Mouse (Mus musculus) kidney, adult 2 months (tissue): ENCODE measurements at regions not wholly inside any gene's neighbourhood (a gene's known extent, or its start where the extent isn't known, plus 50 kb on each side); places are given as distances from the start of the nearest gene placed in this dataset.

Source experiments
- DNase-seq: peaks from one replicate; pipeline ENCODE4 v3.0.0; 2021
- H3K27ac ChIP-seq: fragments of 200-500 bp; 2 replicates; pipeline ENCODE4 v1.5.1; 2012; ENCODE audit warnings: low read depth, low read length, control low read depth, inconsistent platforms; ENCODE audit not compliant: insufficient read depth
- H3K27me3 ChIP-seq: fragments of 200-500 bp; replicated peaks from 2 replicates; pipeline ENCODE4 v1.6.1; 2012; ENCODE audit warnings: mild to moderate bottlenecking, moderate library complexity, low read length, inconsistent platforms; ENCODE audit not compliant: control insufficient read depth, insufficient read depth
- H3K36me3 ChIP-seq: fragments of 200-500 bp; 2 replicates; pipeline ENCODE4 v1.6.1; 2012; ENCODE audit warnings: mild to moderate bottlenecking, moderate library complexity, low read length, inconsistent platforms; ENCODE audit not compliant: control insufficient read depth, insufficient read depth
- H3K4me1 ChIP-seq: fragments of 200-500 bp; 2 replicates; pipeline ENCODE4 v1.6.1; 2011; ENCODE audit warnings: low read length; ENCODE audit not compliant: control insufficient read depth, insufficient read depth
- H3K4me3 ChIP-seq: fragments of 200-500 bp; 2 replicates; pipeline ENCODE4 v1.5.1; 2011; ENCODE audit warnings: mild to moderate bottlenecking, low read depth, low read length, control low read depth; ENCODE audit not compliant: insufficient read depth
- CTCF ChIP-seq: fragments of 200-500 bp; conservative IDR thresholded peaks from 2 replicates; pipeline ENCODE4 v1.5.1; 2011; ENCODE audit warnings: low read depth, mild to moderate bottlenecking, control low read depth, low read length, moderate library complexity, mixed read lengths; ENCODE audit not compliant: insufficient read depth, insufficient read length
- POLR2A ChIP-seq: fragments of 200-500 bp; IDR thresholded peaks from one replicate; pipeline ENCODE4 v1.6.1; 2011; ENCODE audit warnings: low read depth, low read length, control low read depth
- WGBS: fragments of 180-500 bp; shearing (Covaris S2); methylation state at CpG from one replicate; pipeline ENCODE4 v1.1.7; 2018; 5-methylcytosine and 5-hydroxymethylcytosine counted together

- TF ChIP-seq POLR2A (no peak), CTCF (no peak)
- Histone ChIP-seq H3K36me3 (no peaks in the 10 kb centered on the region), H3K27me3 (no peaks in the 10 kb centered on the region), H3K4me1 (no peaks in the 10 kb centered on the region), H3K4me3 (no peak overlapping the region), H3K27ac (no peak overlapping the region)
- no peak for DNase-seq
- WGBS, result 76% methylated on average over 15 of the region's 15 CpGs
Measured at GRCm38 (mm10) chr5:75720091-75720940, 145.6 kb downstream of the Kit start.

GRCm38 (mm10) chr5:75718511-75719225 lies 144.0 kb downstream of the Kit start:
- 31% methylated on average over 12 of the region's 12 CpGs for WGBS
- no peaks in the 10 kb centered on the region for H3K36me3 ChIP-seq
- no peaks in the 10 kb centered on the region for H3K27me3 ChIP-seq
- DNase-seq, result no peak
- no peak overlapping the region for H3K4me3 ChIP-seq
- H3K27ac ChIP-seq, result no peak overlapping the region
- TF ChIP-seq CTCF, result no peak
- no peak for TF ChIP-seq POLR2A
- no peaks in the 10 kb centered on the region for H3K4me1 ChIP-seq
